Mouse (Mus musculus): ENCODE data around the gene Krt12. TPM values are rescaled to one million over a fixed set of nuclear protein-coding genes. Genes with fewer than 3 reads are reported as not detected.
A peak's percentile ranks its signal among the peaks of the same experiment; 100 is the strongest.

Gene Krt12
- total RNA-seq (2017): not detected in 2 replicates

DNA sequence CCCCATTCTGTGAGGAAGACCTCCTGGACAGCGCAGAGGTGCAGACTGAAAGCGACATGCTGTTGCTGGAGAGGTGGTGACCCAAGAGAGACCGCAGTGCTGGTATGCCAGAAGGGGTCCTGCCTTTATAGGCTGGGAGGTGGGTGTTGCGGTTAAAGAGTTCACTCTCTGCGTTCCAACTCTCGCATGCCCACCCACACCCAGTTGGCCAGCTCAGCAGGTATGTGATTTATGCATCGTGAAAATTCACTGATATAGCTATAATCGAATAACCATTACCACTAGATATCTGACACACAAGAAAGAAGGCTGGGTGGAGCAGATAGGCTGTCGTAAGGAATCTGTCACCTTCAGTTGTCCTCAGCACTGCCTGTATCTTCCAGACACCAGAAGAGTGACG, at the start of gene Krt12:
TSS of gene Krt12 (minus strand) at position 101 of the 400 bp plus-strand sequence.
- no peak for ATAC-seq (replicated peaks; ENCODE audit: low read depth, poor library complexity, severe bottlenecking)

DNA sequence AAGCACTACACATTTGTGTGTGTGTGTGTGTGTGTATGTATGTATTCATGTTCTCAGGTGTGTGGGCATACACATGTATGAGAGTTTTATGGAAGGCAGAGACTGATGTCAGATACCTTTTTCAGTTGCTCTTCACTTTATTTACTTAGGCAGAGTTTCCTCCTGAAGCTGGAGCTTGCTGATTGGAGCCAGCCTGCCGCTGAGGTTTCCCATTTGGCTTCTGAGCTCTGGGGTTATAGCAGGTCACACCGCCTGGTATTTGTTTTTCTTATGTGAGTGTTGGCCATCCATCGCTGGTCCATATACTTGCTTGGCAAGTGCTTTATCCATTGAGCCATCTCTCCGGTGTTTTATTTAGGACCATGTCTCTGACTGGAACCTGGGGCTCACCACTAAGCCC, 47.2 kb upstream of the Krt12 start:
- no peak for ATAC-seq (replicated peaks; ENCODE audit: low read depth, poor library complexity, severe bottlenecking)

DNA sequence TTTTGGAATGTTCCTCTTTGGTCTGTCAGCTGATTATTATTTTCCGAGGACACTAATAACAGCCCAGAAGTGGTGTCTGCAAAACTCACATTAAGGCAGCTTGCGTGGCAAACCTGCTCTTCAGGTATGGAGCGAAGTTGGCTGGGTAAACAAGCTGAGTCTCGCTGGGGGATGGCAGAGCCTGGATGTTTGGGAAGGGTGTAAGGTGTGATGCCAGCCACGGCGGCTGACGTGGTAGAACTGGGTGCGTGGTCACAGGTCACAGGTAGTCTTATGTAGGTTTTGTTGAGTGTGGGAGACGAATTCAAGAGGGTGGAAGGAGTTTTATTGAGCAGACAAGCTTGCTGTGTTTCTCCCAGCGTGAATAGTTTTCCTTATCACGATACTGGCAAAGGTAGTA, 46.5 kb upstream of the Krt12 start:
- no peak for ATAC-seq (replicated peaks; ENCODE audit: low read depth, poor library complexity, severe bottlenecking)

DNA sequence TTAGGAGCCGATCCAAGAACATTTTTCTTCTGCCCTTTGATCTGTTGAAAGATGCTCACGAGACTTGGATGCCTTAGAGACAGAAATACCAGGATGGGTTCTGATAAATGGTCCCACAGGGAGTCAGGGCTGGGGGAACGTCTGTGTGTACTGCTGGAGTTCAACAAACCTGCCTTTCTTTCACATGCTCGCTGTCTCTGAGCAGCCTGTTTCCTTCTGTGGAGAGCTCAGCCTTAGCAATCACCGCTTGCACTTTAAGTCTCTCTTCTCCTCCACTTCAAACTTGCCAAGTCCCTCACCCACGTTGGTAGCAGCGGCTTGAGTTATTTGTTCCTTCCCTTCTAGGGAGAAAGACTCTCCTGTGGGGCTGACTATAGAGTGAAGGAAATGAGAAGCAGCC, 44.3 kb upstream of the Krt12 start:
- ATAC-seq (replicated peaks; ENCODE audit: low read depth, poor library complexity, severe bottlenecking): no peak

DNA sequence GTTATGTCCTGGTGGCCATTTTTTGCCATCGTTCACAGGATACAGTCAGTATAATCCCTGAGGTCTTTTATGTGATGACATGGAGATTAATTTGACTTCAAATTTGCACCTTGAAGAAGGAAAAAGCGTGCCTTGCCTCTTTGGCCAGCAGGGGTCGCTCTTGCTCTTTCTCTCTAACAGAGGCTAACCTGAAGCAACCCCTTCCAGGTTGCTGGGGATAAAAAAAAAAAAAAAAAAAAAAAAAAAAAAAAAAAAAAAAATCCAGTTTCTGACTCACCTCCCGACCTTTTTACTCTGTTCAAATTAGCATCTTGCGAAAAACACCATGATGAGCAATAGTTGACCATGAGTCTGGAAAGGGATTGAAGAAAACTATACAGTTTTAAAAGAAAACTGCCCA, 42.8 kb upstream of the Krt12 start:
- peak; percentile 76 for ATAC-seq (replicated peaks; ENCODE audit: low read depth, poor library complexity, severe bottlenecking)

DNA sequence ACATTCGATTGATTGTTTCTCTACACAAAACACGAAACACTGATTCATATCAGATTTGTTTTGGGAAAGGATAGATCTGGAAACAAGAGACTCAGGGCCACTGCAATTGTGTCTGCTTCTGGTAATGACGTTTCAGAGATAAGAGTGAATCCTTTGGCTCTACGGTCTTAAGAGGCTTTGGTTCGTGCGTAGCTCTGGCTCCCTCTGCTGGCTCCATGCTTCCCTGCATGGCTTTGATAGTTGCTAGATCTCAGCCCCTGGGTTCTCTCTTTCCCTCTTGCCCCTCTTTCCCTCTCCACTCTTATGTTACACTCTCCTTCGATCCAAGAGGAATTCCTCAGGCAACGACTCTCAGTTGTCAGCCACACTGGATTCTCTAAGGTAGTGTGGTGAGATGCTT, 41.1 kb upstream of the Krt12 start:
- peak; percentile 87 for ATAC-seq (replicated peaks; ENCODE audit: low read depth, poor library complexity, severe bottlenecking)

DNA sequence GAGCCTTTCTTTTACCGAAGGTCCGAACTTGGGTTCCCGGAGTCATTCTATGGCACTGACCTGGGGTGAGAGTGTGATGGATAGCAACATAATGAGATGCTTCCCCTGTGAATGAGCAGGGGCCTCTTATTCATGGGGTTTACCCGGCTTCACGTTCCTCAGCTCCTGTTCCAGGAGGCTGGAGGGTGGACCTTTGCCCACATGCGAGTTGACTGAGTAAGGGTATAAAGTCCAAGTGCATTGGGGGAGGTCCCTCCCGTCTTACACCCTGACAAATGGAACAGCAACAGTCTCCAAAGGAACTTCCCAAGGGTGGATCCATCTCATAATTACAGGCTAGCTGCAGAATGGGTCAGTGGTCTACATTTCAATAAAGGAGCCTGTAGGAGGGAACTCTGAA, 39.7 kb upstream of the Krt12 start:
- no peak for ATAC-seq (replicated peaks; ENCODE audit: low read depth, poor library complexity, severe bottlenecking)

DNA sequence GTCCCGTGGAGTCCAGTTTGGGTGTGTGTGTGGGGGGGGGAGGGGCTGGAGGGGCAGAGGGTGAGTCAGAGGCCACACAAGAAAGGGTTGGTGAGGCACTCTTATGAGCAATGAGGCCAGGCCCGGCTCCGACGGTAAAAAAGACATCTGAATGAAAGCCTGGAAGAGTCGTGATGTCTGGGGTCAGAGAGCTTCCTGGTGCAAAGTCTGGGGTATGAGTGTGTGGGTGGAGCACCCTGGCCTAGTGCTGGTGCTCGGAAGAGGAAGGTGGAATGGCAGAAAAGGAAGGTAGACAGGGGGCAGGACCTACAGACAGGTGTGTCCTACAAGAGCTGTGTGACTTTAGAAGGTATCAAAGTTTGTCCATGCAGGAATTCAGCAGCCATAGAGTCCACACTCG, 36.8 kb upstream of the Krt12 start:
- ATAC-seq (replicated peaks; ENCODE audit: low read depth, poor library complexity, severe bottlenecking): no peak

DNA sequence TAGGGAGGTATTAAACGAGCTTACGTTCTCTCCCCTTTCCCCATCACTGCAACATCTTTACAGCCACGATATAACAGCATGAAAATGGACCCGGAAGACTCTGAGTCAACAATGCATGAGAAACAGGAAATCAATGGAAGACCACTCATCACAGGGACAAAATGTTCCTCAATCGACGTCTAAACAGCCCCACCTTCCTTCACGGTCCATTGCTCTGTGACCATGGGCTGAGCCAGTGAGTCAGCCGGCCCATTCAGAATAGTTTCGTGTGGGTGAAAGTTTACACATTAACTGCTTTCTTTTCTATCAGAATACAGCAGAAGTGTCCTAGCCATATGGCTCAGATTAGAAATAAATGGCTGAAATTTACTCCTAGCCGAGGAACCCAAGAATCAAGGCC, 32.7 kb upstream of the Krt12 start:
- no peak for ATAC-seq (replicated peaks; ENCODE audit: low read depth, poor library complexity, severe bottlenecking)

DNA sequence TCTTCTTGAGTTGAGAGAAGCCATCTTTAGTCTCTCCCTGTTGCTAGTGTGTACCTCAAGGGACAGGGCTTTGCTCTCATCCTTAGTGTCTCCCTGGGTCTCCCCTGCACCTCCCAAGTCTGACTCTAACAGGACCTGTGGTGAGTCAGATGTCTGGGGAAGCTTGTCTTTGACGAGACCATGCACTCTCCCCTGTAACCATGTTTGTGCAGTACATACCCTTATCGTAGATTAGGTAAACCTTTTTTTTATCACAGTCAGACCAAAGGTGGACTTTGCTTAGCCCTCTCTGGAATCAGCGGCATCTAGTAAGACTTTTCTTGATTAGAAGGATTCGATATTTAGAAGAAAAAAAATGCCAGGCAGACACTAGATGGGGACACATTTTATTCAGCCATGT, 32.0 kb upstream of the Krt12 start:
- ATAC-seq (replicated peaks; ENCODE audit: low read depth, poor library complexity, severe bottlenecking): no peak

DNA sequence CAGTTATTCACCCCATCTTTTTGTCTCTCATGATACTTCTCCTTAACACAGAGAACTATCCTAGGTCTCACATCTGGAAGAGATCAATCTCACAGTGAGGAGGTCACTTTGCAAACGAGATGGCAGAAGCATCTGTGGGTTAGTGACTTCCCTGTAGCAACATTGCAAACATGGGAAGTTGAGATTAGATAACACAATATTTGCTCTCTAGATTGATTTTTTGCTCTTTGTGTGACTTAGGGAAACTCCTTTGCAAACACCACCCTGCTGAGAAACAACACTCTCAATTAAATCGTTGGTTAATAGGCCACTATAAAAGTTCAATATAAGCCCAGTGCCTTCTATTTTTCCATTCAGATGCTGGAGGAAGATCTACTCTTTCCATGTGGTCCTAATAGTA, 26.7 kb upstream of the Krt12 start:
- no peak for ATAC-seq (replicated peaks; ENCODE audit: low read depth, poor library complexity, severe bottlenecking)

DNA sequence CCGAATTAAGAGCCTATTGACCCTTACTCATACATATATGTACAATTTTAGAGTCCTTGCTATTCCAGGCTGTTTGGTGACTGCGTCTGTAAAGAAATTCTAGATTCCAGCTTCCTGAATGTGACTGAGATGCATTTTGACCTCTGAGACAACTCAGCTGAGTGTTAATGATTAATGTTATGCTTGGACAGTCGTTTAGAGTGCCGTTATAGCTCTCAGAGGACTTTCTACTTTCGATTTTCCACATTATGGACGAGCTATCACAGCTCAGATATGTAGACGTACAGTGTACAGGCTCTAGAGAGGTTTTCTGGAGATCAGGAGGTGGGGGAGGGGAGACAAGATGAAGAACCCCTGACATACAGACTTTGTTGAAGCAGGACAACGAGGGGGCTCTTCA, 19.2 kb upstream of the Krt12 start:
- no peak for ATAC-seq (replicated peaks; ENCODE audit: low read depth, poor library complexity, severe bottlenecking)

DNA sequence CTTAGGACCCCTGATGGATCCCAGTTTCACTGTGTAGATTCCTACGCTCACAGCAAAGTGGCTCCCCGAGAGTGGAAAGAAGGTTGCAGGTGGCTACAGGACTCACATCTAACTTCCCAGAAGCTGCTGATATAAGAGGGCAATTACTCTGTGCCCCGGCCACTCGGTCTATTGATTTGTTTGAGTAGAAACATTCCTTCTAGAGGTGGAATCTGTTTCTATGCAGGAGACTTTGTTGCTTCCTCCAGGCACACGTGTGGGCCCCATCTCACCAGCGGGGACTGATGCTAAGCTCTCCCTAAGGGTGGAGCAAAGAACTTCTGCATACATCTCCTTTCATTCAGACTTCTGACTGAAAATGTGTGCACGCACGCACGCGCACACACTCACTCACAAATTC, 17.4 kb upstream of the Krt12 start:
- no peak for ATAC-seq (replicated peaks; ENCODE audit: low read depth, poor library complexity, severe bottlenecking)

DNA sequence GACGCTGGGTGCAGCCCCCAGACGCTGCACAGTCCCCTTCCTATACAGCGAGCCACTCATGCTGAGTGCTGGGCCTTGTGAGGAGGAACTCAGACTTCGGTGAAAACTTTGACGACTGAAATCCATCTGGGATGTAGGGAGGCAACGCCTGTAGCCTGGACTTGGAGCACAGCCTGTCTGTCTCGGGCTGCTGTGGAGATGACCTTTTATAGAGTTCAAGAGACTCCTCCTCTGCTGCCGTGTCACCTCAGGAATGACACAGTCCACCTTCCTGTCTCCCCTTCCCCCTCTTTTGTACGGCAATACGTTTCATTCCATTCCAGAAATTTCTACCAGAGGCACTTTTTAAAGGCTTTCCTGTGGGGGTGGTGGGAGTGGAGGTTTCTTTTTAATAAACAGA, 15.9 kb upstream of the Krt12 start, which contains the start of gene Krt20:
TSS of gene Krt20 (minus strand) at position 179 of the 400 bp plus-strand sequence.
- no peak for ATAC-seq (replicated peaks; ENCODE audit: low read depth, poor library complexity, severe bottlenecking)

DNA sequence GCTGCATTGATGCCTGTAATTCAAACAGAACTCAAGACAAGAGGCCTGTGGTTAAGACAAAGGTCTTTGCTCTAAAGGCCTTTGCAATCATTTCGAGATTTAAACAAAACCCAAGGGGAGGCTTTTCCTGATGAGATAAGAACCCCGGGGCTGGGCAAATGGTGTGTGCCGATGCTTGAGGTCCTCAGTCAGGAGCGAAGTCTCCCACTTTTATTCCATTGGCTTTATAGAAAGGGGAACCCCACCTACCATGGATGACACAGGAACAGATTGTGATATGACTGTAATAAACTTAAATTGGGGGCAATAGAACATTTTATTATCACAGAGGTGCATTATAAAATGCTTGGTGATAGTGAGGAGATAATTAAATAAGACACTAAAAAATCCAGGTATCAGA, 14.6 kb upstream of the Krt12 start:
- ATAC-seq (replicated peaks; ENCODE audit: low read depth, poor library complexity, severe bottlenecking): no peak

DNA sequence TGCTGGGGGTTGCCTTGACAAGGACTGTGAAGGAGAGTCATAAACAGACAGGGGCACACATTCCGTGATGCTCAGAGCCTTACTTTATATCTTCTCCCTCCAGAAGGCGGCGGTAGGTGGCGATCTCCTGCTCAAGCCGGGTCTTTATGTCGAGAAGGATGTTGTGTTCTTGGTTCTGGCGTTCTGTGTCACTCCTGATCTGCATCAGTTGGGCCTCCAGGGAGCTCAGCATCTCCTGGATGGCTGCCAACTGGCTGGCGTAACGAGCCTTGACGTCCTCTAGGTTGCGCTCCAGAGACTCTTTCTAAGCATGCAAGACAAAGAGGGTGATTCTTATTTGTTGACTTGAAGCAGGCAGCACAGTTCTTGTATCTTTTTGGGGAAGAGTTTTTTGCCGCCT, 8.6 kb upstream of the Krt12 start:
- no peak for ATAC-seq (replicated peaks; ENCODE audit: low read depth, poor library complexity, severe bottlenecking)

DNA sequence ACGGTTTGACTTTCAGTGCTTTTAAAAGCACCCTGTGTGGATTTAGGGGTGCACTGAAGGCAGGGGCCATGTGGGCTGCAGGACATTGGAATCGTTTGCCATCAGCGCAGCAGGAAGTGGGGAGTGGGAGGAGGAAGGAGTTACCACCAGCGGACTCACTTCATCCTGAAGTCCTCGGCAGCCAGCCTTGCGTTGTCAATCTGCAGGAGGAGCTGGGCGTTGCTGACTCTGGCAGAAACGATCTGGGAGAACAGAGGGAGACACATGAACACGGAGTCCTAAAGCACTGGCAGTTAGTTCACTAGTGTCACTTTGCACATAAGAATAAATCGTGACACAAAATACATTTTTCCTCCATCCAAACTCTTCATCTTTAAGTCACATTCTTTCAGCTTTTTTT, 1.5 kb downstream of the Krt12 start:
- no peak for ATAC-seq (replicated peaks; ENCODE audit: low read depth, poor library complexity, severe bottlenecking)

DNA sequence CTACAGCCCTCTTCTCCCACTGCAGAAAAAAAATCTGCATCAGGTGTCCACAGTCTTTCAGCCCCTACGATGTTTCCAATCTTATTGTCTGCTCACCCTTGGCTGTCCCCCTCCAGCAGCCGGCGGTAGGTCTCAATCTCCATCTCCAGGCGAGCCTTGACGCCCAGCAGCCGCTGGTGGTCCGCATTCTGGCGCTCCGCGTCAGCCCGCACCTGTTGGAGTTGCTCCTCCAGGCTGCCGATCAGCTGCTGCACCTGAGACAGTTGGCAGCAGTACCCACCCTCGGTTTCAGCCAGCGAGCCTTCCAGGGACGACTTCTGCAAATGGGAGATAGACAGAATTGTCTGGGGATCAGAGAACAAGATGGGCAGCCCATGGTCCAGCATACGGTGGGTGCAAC, 4.2 kb downstream of the Krt12 start:
- ATAC-seq (replicated peaks; ENCODE audit: low read depth, poor library complexity, severe bottlenecking): no peak

DNA sequence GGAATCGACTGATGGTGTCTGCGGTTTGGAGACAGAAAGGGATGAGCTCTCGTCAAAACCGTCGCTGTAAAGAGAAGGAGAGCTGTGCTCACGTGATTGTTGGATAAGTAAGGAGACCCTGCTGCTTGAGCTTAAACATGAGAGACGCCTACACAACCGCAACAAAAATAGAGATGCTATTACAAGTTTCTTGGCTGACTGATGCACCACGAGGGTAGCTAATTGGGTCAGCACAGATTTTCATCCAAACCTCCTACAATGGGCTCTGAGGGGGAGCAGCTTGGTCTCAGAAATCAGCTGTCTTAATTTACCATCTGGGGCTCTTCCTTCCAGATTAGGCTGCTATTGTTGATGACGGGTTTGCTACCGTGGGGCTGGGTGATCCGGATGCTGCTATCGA, 5.2 kb downstream of the Krt12 start:
- ATAC-seq (replicated peaks; ENCODE audit: low read depth, poor library complexity, severe bottlenecking): no peak

DNA sequence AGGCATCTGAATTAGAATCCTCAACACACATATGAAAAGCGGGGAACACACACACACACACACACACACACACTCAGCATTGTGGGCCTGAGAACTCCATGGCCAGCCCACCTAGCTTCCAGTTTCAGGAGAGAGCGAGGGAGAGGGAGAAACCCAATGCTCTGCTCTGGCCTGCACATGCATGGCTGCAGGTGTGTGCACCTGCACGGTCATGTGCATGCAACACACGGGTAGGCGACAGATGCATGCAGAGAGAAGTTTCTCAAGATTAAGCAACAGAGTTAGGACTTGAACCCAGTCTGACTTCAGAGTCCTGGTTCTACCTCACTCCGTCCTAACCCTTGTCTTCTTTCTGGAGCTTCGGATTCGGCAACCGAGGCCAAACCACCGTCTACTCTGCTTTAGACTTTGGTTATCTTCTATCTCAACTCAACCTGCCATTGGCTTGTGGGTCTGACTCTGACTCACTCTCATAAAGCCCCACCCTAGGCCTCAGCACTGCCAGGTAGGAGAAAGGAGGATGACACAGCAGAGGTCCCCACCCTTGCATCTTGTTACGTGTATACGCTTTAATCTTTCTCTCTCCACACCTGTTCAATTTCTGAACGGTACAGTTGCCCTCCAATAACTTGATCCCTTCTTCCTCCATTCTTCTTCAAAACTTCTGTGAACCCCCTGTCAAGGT, 7.5 kb downstream of the Krt12 start:
- no peak for ATAC-seq (replicated peaks; ENCODE audit: low read depth, poor library complexity, severe bottlenecking)

DNA sequence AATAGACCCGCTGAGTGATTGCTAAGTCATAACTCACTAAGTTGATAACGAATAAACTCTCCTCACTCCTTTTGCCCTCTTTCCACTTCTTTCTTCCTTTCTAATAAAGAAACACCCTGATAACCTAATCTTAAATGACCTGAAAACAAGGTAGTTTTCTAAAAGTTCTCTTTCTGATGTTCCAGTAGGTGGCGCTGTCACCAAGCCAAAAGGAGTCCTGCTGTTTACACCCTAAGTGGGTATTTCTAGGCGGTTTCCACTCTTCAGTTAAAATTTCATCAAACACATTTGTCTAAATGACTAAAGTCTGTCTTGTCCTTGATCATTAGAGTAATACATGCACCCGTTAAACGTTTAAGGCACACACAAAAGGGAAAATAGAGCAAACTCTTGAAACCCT, 8.8 kb downstream of the Krt12 start:
- ATAC-seq (replicated peaks; ENCODE audit: low read depth, poor library complexity, severe bottlenecking): no peak

DNA sequence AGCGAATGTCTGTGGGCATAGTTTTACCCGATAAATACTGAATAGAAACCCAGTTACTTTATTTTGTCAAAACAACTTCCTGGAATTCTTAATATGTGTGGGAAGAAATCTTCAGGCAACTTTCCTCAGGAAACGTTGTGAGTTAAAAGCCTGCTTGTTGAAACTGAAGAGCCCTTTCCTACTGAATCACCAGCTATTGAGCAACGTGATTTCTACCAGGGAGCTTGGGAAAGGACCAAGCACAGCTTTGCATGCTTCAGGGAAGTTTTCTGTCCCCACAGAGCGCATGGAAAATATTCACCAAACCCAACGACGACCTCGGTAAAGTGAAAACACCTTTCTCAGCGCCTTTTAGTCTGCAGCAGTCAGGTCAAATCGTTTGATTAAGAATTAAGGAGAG, 15.9 kb downstream of the Krt12 start:
- ATAC-seq (replicated peaks; ENCODE audit: low read depth, poor library complexity, severe bottlenecking): no peak

Measured in common myeloid progenitor, adult 5-6 weeks (primary cell).